Mouse (Mus musculus): Measurements from ENCODE around the gene Sat2. TPM values are rescaled to one million over a fixed set of nuclear protein-coding genes. Genes with fewer than 3 reads are reported as not detected.

The Sat2 gene
- polyA plus RNA-seq, 1 experiment from 2014 or later: 24.3 TPM

DNA sequence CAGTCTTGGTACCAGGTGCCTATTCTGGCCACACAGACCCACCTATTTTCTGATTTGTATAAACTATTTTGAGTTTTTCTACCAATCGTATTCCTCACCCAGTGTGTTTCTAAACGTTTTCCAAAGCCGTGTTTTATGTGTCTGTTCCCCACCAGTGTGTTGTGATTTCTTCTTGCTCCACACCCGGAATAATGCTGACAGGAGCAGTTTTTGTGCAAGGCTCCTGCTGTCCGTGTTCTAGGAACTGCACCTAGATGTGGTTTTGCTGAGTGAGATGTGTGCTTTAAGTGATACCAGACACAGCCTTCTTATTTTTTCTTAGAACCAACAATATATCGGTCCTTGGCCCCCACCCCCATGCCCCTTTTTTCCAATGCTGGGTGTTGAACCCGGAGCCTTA is 37.8 kb upstream of the Sat2 start:
- ATAC-seq (ENCODE audit: insufficient number of reproducible peaks, insufficient read depth, low FRiP score, low TSS enrichment, low read depth): no peak
- H3K4me3 ChIP-seq (replicated peaks): no peak overlapping the region
- 86% methylated on average over 7 of the region's 7 CpGs for WGBS
- peaks cover 14% of the 10 kb centered on the region for H3K4me1 ChIP-seq (replicated peaks)
- H3K4me2 ChIP-seq: no peak overlapping the region
- H3K9ac ChIP-seq (replicated peaks): no peak overlapping the region
- no peaks in the 10 kb centered on the region for H3K9me3 ChIP-seq
- H3K27ac ChIP-seq: no peak overlapping the region
- H3K36me3 ChIP-seq: peaks cover 48% of the 10 kb centered on the region
- no peaks in the 10 kb centered on the region for H3K27me3 ChIP-seq

GRCm38 (mm10) chr11:69584937-69585336 is 36.9 kb upstream of the Sat2 start:
- H3K27me3 ChIP-seq: no peaks in the 10 kb centered on the region
- no peak overlapping the region for H3K4me3 ChIP-seq (replicated peaks)
- no peaks in the 10 kb centered on the region for H3K9me3 ChIP-seq
- no peak overlapping the region for H3K4me2 ChIP-seq
- H3K27ac ChIP-seq: no peak overlapping the region
- 94% methylated on average over 13 of the region's 13 CpGs for WGBS
- ATAC-seq (ENCODE audit: insufficient number of reproducible peaks, insufficient read depth, low FRiP score, low TSS enrichment, low read depth): no peak
- H3K36me3 ChIP-seq: peaks cover 57% of the 10 kb centered on the region
- H3K9ac ChIP-seq (replicated peaks): no peak overlapping the region
- peaks cover 11% of the 10 kb centered on the region for H3K4me1 ChIP-seq (replicated peaks)

DNA sequence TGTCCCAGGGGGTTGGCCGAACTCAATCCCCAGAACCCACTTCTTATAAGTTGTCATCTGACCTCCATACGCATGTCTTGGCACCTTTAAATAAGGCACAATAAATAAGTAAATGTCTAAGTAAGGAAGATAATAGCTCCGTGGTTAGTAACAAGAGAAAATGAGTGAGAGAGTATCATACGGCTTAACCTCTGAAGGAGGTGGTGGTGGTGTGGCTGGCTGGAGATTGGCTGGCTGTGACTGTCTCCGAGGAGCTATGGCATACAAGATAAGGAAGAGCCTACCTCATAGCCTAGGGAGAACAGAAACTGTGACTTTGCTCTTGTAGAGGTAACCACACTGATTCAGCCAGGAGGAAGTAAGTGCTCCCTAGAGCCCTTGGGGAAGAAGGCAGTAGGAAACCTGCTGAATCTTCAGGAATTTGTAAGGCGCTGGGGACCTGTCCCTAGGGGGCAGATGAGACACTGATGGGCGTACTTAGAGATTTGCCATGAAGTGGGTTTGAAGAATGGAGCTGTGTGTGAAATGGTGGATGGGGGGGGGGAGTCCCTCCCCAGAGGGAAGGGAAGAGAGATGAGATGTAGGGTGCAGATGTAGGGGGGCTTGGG is 36.0 kb upstream of the Sat2 start:
- no peaks in the 10 kb centered on the region for H3K27me3 ChIP-seq
- peaks cover 66% of the 10 kb centered on the region for H3K36me3 ChIP-seq
- 82% methylated on average over 7 of the region's 7 CpGs for WGBS

DNA sequence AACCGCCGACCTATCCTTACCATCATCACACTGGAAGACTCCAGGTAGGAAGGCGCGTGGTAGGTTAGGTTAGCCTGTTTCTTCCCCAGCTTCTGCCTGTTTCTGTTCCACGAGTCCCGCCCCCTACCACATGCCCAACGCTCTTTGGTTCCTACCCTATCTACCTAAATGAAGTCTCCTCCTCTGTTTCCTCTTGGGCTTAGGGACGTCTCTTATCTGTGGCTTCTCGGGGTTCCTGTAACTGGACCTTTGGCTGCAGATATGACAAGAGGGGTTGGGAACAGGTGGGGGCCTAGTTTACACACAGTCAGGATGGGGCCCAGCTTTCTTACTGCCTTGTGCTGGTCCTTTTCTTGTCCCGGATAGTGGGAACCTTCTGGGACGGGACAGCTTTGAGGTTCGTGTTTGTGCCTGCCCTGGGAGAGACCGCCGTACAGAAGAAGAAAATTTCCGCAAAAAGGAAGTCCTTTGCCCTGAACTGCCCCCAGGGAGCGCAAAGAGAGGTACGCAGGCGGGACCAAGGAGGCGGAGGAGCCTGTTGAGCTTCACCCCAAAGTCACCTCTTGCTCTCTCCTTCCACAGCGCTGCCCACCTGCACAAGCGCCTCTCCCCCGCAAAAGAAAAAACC is 32.5 kb upstream of the Sat2 start:
- H3K9ac ChIP-seq (replicated peaks): no peak overlapping the region
- H3K27ac ChIP-seq: no peak overlapping the region
- 95% methylated on average over 22 of the region's 22 CpGs for WGBS
- H3K4me3 ChIP-seq (replicated peaks): no peak overlapping the region
- H3K4me1 ChIP-seq (replicated peaks): no peaks in the 10 kb centered on the region; the same call in 1 of the 2 replicates
- ATAC-seq (ENCODE audit: insufficient number of reproducible peaks, insufficient read depth, low FRiP score, low TSS enrichment, low read depth): no peak
- no peak overlapping the region for H3K4me2 ChIP-seq
- peaks cover 84% of the 10 kb centered on the region for H3K36me3 ChIP-seq
- H3K27me3 ChIP-seq: no peaks in the 10 kb centered on the region
- no peaks in the 10 kb centered on the region for H3K9me3 ChIP-seq

More for the DNA sequence above, 36.0 kb upstream of the Sat2 start:
- no peak overlapping the region for H3K4me2 ChIP-seq
- peaks cover 11% of the 10 kb centered on the region for H3K4me1 ChIP-seq (replicated peaks)
- ATAC-seq (ENCODE audit: insufficient number of reproducible peaks, insufficient read depth, low FRiP score, low TSS enrichment, low read depth): no peak
- H3K27ac ChIP-seq: no peak overlapping the region
- no peaks in the 10 kb centered on the region for H3K9me3 ChIP-seq
- no peak overlapping the region for H3K9ac ChIP-seq (replicated peaks)
- no peak overlapping the region for H3K4me3 ChIP-seq (replicated peaks)

DNA sequence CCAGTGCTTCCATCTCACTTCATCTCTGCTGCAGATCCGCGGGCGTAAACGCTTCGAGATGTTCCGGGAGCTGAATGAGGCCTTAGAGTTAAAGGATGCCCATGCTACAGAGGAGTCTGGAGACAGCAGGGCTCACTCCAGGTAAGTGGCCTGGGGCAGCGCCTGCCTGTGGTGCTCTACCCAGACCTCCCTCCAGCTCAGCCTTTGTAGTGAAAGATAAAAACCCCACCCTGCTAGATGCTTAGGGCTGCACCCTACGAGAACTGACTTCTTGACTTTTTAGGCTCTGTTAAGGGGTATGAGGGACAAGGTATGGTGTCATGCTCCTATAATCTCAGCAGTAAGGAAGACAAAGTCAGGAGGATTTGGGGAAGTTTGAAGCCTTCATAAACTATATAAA is 31.2 kb upstream of the Sat2 start:
- Histone ChIP-seq H3K4me3 (replicated peaks) (no peak overlapping the region), H3K9me3 (no peaks in the 10 kb centered on the region), H3K27ac (no peak overlapping the region), H3K4me1 (replicated peaks) (no peaks in the 10 kb centered on the region; the same call in 1 of the 2 replicates), H3K27me3 (no peaks in the 10 kb centered on the region), H3K9ac (replicated peaks) (no peak overlapping the region), H3K36me3 (peaks cover 86% of the 10 kb centered on the region), H3K4me2 (no peak overlapping the region)
- 95% methylated on average over 8 of the region's 8 CpGs for WGBS
- ATAC-seq (ENCODE audit: insufficient number of reproducible peaks, insufficient read depth, low FRiP score, low TSS enrichment, low read depth): no peak

GRCm38 (mm10) chr11:69591424-69591823 is 30.4 kb upstream of the Sat2 start:
- Histone ChIP-seq H3K27ac (no peak overlapping the region), H3K9ac (replicated peaks) (no peak overlapping the region), H3K4me1 (replicated peaks) (no peaks in the 10 kb centered on the region), H3K4me3 (replicated peaks) (no peak overlapping the region), H3K36me3 (peaks cover 84% of the 10 kb centered on the region), H3K27me3 (no peaks in the 10 kb centered on the region), H3K9me3 (no peaks in the 10 kb centered on the region), H3K4me2 (no peak overlapping the region)
- 82% methylated on average over 3 of the region's 3 CpGs for WGBS
- ATAC-seq (ENCODE audit: insufficient number of reproducible peaks, insufficient read depth, low FRiP score, low TSS enrichment, low read depth): no peak

GRCm38 (mm10) chr11:69591899-69592637 is 29.8 kb upstream of the Sat2 start:
- Histone ChIP-seq H3K9ac (replicated peaks) (no peak overlapping the region), H3K4me1 (replicated peaks) (no peaks in the 10 kb centered on the region), H3K36me3 (peaks cover 77% of the 10 kb centered on the region), H3K27ac (0 out of 2 replicates have a peak overlapping the region, but pooled peaks have one; percentile 7), H3K27me3 (no peaks in the 10 kb centered on the region), H3K4me2 (no peak overlapping the region), H3K4me3 (replicated peaks) (no peak overlapping the region), H3K9me3 (no peaks in the 10 kb centered on the region)
- 80% methylated on average over 7 of the region's 7 CpGs for WGBS
- ATAC-seq (ENCODE audit: insufficient number of reproducible peaks, insufficient read depth, low FRiP score, low TSS enrichment, low read depth): no peak

DNA sequence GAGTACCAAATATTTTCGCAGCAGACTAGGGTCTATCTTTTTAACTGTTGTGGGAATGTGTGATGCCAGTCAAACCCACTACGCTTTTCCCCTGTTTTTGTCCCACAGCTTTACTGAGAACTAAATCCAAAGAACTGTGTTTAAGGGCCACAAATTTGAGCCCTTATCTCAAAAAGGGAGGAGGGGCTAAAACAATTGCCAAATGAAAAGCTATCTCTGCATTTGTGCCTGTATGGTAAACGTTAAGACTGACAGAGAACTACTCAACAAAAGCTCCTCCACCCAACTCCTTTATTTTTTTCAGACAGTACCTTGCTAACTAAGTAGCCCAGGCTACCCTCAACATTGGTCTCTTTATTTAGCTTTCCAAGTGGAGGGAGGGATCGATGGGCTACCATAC is 29.0 kb upstream of the Sat2 start:
- ATAC-seq (ENCODE audit: insufficient number of reproducible peaks, insufficient read depth, low FRiP score, low TSS enrichment, low read depth): no peak
- Histone ChIP-seq H3K36me3 (peaks cover 70% of the 10 kb centered on the region), H3K9me3 (no peaks in the 10 kb centered on the region), H3K9ac (replicated peaks) (no peak overlapping the region), H3K27me3 (no peaks in the 10 kb centered on the region), H3K4me1 (replicated peaks) (no peaks in the 10 kb centered on the region), H3K4me3 (replicated peaks) (no peak overlapping the region), H3K4me2 (no peak overlapping the region), H3K27ac (no peak overlapping the region)
- WGBS: 82% methylated on average over 4 of the region's 4 CpGs

- WGBS: 96% methylated on average over 6 of the region's 6 CpGs
- no peak for ATAC-seq (ENCODE audit: insufficient number of reproducible peaks, insufficient read depth, low FRiP score, low TSS enrichment, low read depth)
- no peak overlapping the region for H3K27ac ChIP-seq
- no peak overlapping the region for H3K4me2 ChIP-seq
- no peak overlapping the region for H3K9ac ChIP-seq (replicated peaks)
- H3K4me3 ChIP-seq (replicated peaks): no peak overlapping the region
- H3K27me3 ChIP-seq: no peaks in the 10 kb centered on the region
- H3K9me3 ChIP-seq: no peaks in the 10 kb centered on the region
- H3K4me1 ChIP-seq (replicated peaks): peaks cover 7% of the 10 kb centered on the region
- H3K36me3 ChIP-seq: peaks cover 50% of the 10 kb centered on the region
Measured at GRCm38 (mm10) chr11:69594853-69595252, 27.0 kb upstream of the Sat2 start.

DNA sequence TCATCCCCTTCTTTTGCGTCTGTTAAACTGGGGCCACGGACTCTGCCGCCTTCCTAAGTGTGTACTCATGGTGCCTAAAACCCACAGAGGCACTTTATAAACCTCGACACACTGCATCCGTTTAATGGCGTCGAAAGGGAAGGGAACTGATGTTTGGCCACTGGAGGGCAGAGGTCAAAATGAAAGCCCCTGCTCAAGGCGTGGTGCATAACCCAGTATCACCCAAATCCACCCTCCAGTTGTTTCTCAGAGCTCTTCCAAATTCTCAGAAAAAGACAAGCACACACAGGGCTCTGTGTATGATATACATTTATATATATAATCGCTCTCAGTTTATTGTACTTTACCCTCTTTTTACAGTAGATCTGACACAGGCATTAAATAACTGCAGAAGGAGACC is 22.4 kb upstream of the Sat2 start:
- Histone ChIP-seq H3K9ac (replicated peaks) (no peak overlapping the region), H3K4me2 (peak overlapping the region; percentile 11; the same call in 1 of the 2 replicates), H3K27ac (peak overlapping the region; percentile 53; the same call in 1 of the 2 replicates), H3K36me3 (peaks cover 10% of the 10 kb centered on the region), H3K9me3 (no peaks in the 10 kb centered on the region), H3K27me3 (peaks cover 21% of the 10 kb centered on the region), H3K4me1 (replicated peaks) (peaks cover 27% of the 10 kb centered on the region), H3K4me3 (replicated peaks) (no peak overlapping the region)
- WGBS: 7% methylated on average over 9 of the region's 9 CpGs
- no peak for ATAC-seq (ENCODE audit: insufficient number of reproducible peaks, insufficient read depth, low FRiP score, low TSS enrichment, low read depth)

DNA sequence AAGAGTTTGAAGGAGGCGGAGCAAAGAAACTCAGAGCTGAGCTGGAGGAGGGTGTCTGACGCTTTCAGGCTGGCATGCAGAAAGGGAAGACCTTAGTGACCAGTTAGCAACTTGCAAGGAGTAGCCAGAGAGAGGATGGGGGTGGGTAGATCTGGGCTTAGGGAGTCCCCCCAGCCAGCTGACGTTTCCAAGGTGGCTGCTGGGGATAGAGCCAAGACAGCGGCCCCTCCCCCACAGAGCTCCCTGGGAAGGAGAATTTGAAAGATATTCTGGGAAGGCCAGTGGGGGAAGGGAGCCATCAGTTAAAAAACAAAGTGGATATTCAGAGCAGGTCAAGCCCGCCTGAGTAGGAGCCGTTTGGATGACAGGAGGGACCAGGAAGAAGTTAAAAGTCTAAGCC is 21.7 kb upstream of the Sat2 start:
- peak overlapping the region; percentile 30 for H3K27ac ChIP-seq
- peaks cover 27% of the 10 kb centered on the region for H3K27me3 ChIP-seq
- peak overlapping the region; percentile 11 for H3K4me2 ChIP-seq
- H3K4me3 ChIP-seq (replicated peaks): no peak overlapping the region
- WGBS: 13% methylated on average over 6 of the region's 6 CpGs
- H3K9ac ChIP-seq (replicated peaks): no peak overlapping the region
- H3K36me3 ChIP-seq: peaks cover 5% of the 10 kb centered on the region
- peak; percentile 61; the same call in 1 of the 2 replicates for ATAC-seq (ENCODE audit: insufficient number of reproducible peaks, insufficient read depth, low FRiP score, low TSS enrichment, low read depth)
- peaks cover 33% of the 10 kb centered on the region for H3K4me1 ChIP-seq (replicated peaks)
- no peaks in the 10 kb centered on the region for H3K9me3 ChIP-seq

Data from limb, embryonic 12.5 days (tissue).